Mouse (Mus musculus) hindbrain, postnatal 0 days (tissue): ENCODE data around the gene Gpr88. TPM values are rescaled to one million over a fixed set of nuclear protein-coding genes. Genes with fewer than 3 reads are reported as not detected.

Experiments
- ATAC-seq: fragments of 200-750 bp; cut with Nextera tagmentation; 2 replicates; pipeline ENCODE4 v1.8.0; 2017; ENCODE audit warnings: mild to moderate bottlenecking, moderate TSS enrichment, moderate library complexity
- DNase-seq: peaks from one replicate; pipeline ENCODE4 v3.0.0-alpha.2; 2015; ENCODE audit warnings: low spot score
- H3K27ac ChIP-seq: fragments of 300-500 bp; sonication (generic); 2 replicates; pipeline ENCODE4 v1.5.1; 2014; ENCODE audit warnings: mild to moderate bottlenecking
- H3K27me3 ChIP-seq: fragments of 300-500 bp; sonication (generic); 2 replicates; pipeline ENCODE4 v1.6.1; 2014; ENCODE audit warnings: low read length, mixed read lengths; ENCODE audit not compliant: insufficient read depth
- H3K36me3 ChIP-seq: fragments of 300-500 bp; sonication (generic); 2 replicates; pipeline ENCODE4 v1.6.1; 2014; ENCODE audit warnings: low read length, mixed read lengths; ENCODE audit not compliant: insufficient read depth
- H3K4me1 ChIP-seq: fragments of 300-500 bp; sonication (generic); 2 replicates; pipeline ENCODE4 v1.6.1; 2014; ENCODE audit warnings: antibody characterized with exemption, low read length, mixed read lengths; ENCODE audit not compliant: insufficient read depth
- H3K4me2 ChIP-seq: fragments of 300-500 bp; sonication (generic); 2 replicates; pipeline ENCODE4 v1.6.1; 2014; ENCODE audit warnings: low read depth, mild to moderate bottlenecking, low read length, moderate library complexity, mixed read lengths
- H3K4me3 ChIP-seq: fragments of 300-500 bp; sonication (generic); 2 replicates; pipeline ENCODE4 v1.5.1; 2014; ENCODE audit warnings: low read length
- H3K9ac ChIP-seq: fragments of 300-500 bp; sonication (generic); replicated peaks from 2 replicates; pipeline ENCODE4 v1.6.1; 2014; ENCODE audit warnings: mild to moderate bottlenecking, low read length, moderate library complexity, mixed read lengths
- H3K9me3 ChIP-seq: fragments of 300-500 bp; sonication (generic); 2 replicates; pipeline ENCODE4 v1.6.1; 2016; ENCODE audit warnings: low read length, mixed read lengths
- CTCF ChIP-seq: IDR thresholded peaks from 2 replicates; pipeline ENCODE4 v1.5.1; 2016; ENCODE audit warnings: antibody characterized with exemption, control low read depth, low read depth
- WGBS: fragments of 180-500 bp; shearing (Covaris S2); extraction: QIAGEN DNeasy Blood & Tissue Kit; methylation state at CpG from one replicate; pipeline ENCODE4 v1.1.7; 2014; 5-methylcytosine and 5-hydroxymethylcytosine counted together
- polyA plus RNA-seq: library from polyadenylated mRNA; unstranded; fragments of >200 nt; fragmentation: Nextera tagmentation; extraction: Ambion mirVana; gene quantifications from 2 replicates; pipeline ENCODE4 v1.2.1, GENCODE M21; 2015
- total RNA-seq: library from RNA; depleted of rRNA; stranded (reverse); fragments of >200 nt; gene quantifications from 2 replicates; pipeline ENCODE4 v1.2.3, GENCODE M21; 2014

Gpr88 gene
- total and polyA plus RNA-seq, 2 experiments from 2014 or later: 4.6 to 22.9 TPM

DNA sequence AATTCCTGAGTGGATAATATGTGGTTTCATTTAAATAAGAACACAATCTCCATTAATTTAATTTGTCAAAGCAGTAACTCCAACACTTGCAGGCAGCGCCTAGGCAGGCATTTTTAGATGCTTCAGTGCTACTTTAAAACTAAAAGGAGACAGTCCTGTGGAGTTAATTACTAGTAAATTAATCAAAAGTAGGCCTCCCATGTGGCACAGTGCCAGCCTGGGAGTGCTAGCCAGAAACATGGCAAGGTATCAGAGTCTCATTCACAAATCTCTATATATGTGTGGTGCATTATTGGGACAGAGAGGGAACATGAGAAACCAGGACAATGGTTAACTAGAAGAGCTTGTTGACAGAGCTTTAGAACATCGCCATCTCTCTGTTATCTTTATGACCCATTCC lies 4.3 kb downstream of the Gpr88 start:
- no peak for TF ChIP-seq CTCF
- no peak overlapping the region for H3K27ac ChIP-seq
- DNase-seq (peak; percentile 25), ATAC-seq (no peak)
- no peaks in the 10 kb centered on the region for H3K36me3 ChIP-seq
- H3K27me3 ChIP-seq: no peaks in the 10 kb centered on the region; the same call in 1 of the 2 replicates
- no peaks in the 10 kb centered on the region for H3K9me3 ChIP-seq
- no peak overlapping the region for H3K4me2 ChIP-seq
- no peak overlapping the region for H3K4me3 ChIP-seq
- no peak overlapping the region for H3K9ac ChIP-seq
- H3K4me1 ChIP-seq: peaks cover 11% of the 10 kb centered on the region; the same call in 1 of the 2 replicates
- 72% methylated on average over 2 of the region's 2 CpGs for WGBS

DNA sequence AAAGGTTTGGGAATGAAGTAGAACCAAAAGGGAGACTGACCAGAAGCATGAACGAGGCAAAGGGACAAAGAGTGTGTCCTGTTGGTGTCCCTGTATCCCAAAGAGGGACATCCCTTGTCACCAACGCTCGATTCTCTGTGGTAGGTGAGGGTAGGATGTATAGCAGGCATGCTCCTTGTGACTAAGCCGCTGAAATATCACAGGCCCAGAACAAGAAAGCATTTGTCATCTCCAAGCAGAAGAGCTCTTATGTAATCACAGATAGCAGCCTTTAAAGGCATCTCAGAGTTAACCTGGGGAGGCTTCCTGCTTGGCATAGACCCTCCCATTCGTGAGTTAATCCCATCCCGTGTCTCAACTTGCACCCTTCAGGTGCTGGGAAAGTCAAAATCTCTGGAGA lies 8.8 kb downstream of the Gpr88 start:
- no peak for DNase-seq
- no peaks in the 10 kb centered on the region for H3K27me3 ChIP-seq
- no peak for ATAC-seq
- 74% methylated on average over 6 of the region's 6 CpGs for WGBS
- no peak overlapping the region for H3K4me3 ChIP-seq
- H3K27ac ChIP-seq: no peak overlapping the region
- H3K36me3 ChIP-seq: no peaks in the 10 kb centered on the region
- H3K4me2 ChIP-seq: no peak overlapping the region
- no peaks in the 10 kb centered on the region for H3K4me1 ChIP-seq
- no peak for TF ChIP-seq CTCF
- no peak overlapping the region for H3K9ac ChIP-seq
- no peaks in the 10 kb centered on the region for H3K9me3 ChIP-seq

DNA sequence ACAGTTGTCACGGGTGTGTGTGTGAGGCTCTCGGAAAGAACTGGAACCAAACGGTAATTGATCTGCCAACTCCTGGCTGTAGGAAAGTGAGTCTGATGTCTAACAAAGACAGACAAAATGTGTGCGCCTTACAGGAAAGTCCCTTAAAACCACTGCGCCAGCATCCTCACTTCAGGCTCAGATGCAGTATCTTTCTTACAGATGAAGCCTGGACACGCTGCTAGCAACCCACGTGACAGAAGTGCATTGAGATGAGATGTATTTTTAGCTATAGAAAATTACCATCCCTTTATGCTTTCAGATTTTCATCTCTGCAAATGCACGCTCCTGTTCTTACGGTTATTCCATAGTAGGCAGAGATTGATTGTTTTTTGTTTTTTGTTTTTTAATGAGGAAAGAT lies 10.6 kb downstream of the Gpr88 start:
- Histone ChIP-seq H3K4me3 (no peak overlapping the region), H3K9ac (no peak overlapping the region), H3K27me3 (no peaks in the 10 kb centered on the region), H3K36me3 (no peaks in the 10 kb centered on the region), H3K4me1 (no peaks in the 10 kb centered on the region), H3K4me2 (no peak overlapping the region), H3K9me3 (no peaks in the 10 kb centered on the region), H3K27ac (no peak overlapping the region)
- WGBS: 55% methylated on average over 9 of the region's 9 CpGs
- no peak for DNase-seq
- TF ChIP-seq CTCF: no peak
- no peak for ATAC-seq

DNA sequence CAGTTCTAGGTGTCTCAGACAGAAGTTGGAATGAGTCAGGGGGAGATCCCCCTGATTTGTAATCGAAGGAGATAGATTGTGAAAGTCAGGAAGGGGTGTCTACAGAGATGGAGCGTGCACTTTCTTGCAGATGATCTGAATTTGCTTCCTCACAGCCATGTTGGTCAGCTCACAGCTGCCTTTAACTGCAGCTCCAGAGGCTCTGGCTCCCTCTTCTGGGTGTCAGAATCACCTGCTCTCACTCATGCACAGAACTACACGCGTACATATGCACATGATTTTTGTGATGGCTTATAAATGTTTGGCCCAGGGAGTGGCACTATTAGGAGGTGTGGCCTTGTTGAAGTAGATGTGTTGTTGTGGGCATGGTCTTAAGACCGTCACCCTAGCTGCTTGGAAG lies 15.8 kb downstream of the Gpr88 start:
- H3K4me2 ChIP-seq: no peak overlapping the region
- no peak for ATAC-seq

DNA sequence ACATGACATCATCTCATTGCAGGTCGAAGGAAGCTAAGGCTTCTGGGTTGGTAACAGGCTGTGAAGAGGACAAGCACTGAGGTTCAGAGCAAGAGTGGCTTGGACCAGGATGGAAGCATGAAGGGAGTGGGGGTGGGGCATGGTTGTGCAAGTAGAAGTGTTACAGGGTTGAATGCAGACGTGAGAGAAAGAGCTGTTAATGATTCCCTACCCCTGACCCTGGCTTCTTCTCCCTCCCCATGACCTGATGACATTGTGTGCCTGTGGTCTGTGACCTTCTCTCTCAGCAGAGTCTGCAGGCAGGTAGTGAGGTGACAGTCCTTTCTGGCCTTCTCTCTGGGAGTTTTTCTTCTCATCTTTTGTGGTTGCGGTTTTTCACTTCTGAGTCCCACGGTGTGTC lies 16.4 kb downstream of the Gpr88 start:
- H3K4me2 ChIP-seq: no peak overlapping the region
- DNase-seq: no peak
- no peaks in the 10 kb centered on the region for H3K36me3 ChIP-seq
- no peaks in the 10 kb centered on the region for H3K9me3 ChIP-seq
- H3K4me1 ChIP-seq: no peaks in the 10 kb centered on the region
- TF ChIP-seq CTCF: no peak
- H3K9ac ChIP-seq: no peak overlapping the region
- H3K27me3 ChIP-seq: no peaks in the 10 kb centered on the region
- ATAC-seq: no peak
- no peak overlapping the region for H3K4me3 ChIP-seq
- 83% methylated on average over 4 of the region's 4 CpGs for WGBS
- H3K27ac ChIP-seq: no peak overlapping the region

More for the DNA sequence above, 15.8 kb downstream of the Gpr88 start:
- no peak overlapping the region for H3K4me3 ChIP-seq
- DNase-seq: no peak
- WGBS: 83% methylated on average over 5 of the region's 5 CpGs
- H3K9me3 ChIP-seq: no peaks in the 10 kb centered on the region
- H3K27me3 ChIP-seq: no peaks in the 10 kb centered on the region
- H3K9ac ChIP-seq: no peak overlapping the region
- H3K4me1 ChIP-seq: no peaks in the 10 kb centered on the region
- H3K36me3 ChIP-seq: no peaks in the 10 kb centered on the region
- TF ChIP-seq CTCF: peak; percentile 44
- no peak overlapping the region for H3K27ac ChIP-seq

DNA sequence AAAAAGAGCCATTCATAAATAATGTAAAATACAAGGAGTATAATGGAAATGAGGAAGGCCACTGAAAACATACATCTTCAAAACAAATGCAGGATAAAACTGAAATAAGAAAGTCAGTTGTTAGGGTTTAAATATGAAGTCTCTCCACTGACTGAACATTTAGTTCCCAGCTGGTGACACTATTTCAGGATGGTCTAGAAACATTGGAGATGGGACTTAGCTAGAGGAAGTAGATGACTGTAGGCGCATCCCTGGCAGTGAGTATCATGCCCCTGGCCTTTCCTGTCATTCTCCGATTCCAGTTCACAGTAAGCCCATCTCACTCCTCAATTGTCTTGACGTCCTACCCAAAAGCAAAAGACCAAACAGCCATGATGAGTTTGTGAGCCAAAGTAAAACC lies 19.8 kb downstream of the Gpr88 start:
- no peak for ATAC-seq

DNA sequence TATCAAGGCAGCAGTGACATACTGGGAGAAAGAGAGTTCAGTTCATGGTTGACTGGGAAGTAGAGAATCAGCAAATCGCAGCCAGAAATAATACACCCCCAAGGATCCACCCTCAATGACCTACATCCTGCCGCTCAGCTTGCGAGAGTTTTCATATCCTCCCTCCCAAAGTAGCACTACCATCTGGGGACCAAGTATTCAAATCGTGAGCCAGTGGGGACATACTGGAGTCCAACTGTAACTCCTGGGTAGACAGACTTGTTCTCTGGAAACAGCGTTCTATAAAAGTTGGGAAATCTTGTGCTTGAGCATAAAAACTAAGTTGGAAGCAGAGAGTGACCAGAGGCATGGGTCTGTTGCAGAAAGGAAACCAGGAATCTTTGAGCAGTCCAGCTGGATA lies 20.5 kb downstream of the Gpr88 start:
- Histone ChIP-seq H3K4me2 (no peak overlapping the region), H3K9ac (no peak overlapping the region), H3K4me1 (no peaks in the 10 kb centered on the region), H3K9me3 (no peaks in the 10 kb centered on the region), H3K27me3 (no peaks in the 10 kb centered on the region), H3K27ac (no peak overlapping the region), H3K36me3 (no peaks in the 10 kb centered on the region), H3K4me3 (no peak overlapping the region)
- no peak for TF ChIP-seq CTCF
- WGBS: 78% methylated on average over 5 of the region's 5 CpGs
- ATAC-seq: no peak
- no peak for DNase-seq

More for the DNA sequence above, 19.8 kb downstream of the Gpr88 start:
- Histone ChIP-seq H3K27ac (no peak overlapping the region), H3K9me3 (no peaks in the 10 kb centered on the region), H3K27me3 (no peaks in the 10 kb centered on the region), H3K4me1 (no peaks in the 10 kb centered on the region), H3K4me3 (no peak overlapping the region), H3K36me3 (no peaks in the 10 kb centered on the region), H3K4me2 (no peak overlapping the region), H3K9ac (no peak overlapping the region)
- no peak for TF ChIP-seq CTCF
- DNase-seq: no peak
- WGBS: 77% methylated on average over 3 of the region's 3 CpGs
